Mouse (Mus musculus): ENCODE data around the gene Slc4a3.

Gene Slc4a3

GRCm38 (mm10) chr1:75524679-75525078, 21.4 kb upstream of the Slc4a3 start:
- DNase-seq = no peak

- DNase-seq = no peak
Observed at GRCm38 (mm10) chr1:75530546-75530945, 15.5 kb upstream of the Slc4a3 start.

DNA sequence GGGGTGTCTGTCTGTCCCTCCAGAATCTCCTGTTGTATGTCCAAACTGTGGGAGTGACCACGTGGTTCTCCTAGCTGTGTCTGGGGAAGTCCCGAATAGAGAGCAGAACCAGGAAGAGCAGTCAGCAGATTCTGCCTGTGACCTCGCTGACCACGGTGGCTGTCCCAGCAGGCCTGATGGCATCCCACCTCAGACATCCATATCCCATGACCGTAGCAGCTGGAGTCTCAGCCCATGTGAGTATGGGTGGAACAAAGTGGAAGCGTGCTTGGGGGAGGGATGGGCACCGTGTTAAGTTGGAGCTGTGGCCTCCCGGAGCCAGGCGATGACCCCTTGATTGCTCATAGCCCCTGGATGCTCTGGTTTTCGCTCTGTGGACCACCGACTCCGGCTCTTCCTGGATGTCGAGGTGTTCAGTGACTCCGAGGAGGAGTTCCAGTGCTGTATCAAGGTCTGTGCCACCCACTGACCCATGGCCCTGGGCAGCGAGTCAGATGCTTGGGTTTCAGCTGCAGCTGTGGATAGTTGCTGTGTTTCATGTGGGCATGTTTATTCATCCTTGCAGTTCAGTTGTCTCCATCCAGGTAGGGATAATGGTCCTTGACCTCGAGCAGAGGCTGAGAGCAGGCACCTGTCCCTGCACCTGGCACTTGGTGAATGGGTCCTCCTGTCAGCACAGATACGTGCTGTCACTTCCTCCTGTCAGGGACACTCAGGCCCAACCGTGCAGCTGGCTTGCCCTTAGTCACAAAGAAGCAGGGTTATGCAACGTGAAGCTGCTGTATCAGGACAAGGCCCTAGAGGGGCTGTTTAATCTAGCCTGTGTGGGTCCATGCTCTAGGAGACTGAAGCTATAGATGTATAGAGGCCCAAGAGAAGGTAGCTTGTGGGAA, 13.5 kb upstream of the Slc4a3 start:
- DNase-seq = no peak

GRCm38 (mm10) chr1:75533325-75534252, 12.5 kb upstream of the Slc4a3 start:
- no peak for DNase-seq

- DNase-seq = no peak
Observed at GRCm38 (mm10) chr1:75537587-75537986, 8.5 kb upstream of the Slc4a3 start.

DNA sequence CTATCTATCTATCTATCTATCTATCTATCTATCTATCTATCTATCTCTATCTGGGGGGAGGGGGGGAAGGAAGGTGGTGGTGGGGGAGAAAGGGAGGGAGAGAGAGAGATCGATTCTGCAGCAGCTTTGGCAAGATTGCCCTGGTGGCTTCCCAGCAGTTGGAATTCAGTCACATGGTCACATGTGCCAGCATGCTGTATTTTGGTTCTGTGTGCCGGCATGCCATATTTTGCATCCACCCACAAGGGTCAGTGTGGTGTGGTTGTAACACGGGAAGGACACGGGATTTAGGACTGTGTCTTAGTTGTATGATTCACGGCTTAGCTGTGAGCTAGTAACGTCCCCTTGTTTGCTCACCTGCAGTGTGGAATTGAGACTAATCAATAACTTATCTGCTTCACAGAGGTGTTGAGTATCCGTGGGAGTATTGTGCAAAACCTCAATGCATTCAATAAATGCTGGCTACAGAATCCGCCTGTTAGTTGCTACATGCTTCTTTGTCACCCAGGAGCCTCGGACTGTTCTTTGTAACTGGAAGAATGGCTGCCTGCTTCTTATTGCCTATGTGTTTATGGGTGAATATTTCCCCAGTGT, 7.4 kb upstream of the Slc4a3 start:
- DNase-seq = no peak

DNA sequence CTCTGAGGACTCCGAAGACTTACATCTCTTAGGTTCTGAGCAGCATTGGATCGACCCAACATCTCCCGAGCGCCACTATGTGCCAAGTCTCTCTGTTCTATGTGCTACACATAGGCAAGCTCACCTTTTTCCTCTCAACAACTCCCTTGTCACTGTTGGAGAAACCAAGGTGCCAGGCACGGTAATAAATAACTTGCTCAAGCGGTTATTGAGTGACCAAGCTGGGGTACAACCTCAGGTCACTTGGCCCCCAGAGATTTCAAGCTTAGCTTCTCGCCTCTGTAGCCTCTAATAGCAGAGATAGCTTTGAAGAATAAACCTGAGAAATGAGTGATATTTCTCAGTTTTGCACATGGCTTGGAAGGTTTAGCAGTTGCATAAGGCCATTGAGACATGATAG, 4.6 kb upstream of the Slc4a3 start:
- DNase-seq = no peak

GRCm38 (mm10) chr1:75544351-75544750, 1.7 kb upstream of the Slc4a3 start:
- DNase-seq = no peak

GRCm38 (mm10) chr1:75547351-75547750, 1.3 kb downstream of the Slc4a3 start:
- DNase-seq = no peak

DNA sequence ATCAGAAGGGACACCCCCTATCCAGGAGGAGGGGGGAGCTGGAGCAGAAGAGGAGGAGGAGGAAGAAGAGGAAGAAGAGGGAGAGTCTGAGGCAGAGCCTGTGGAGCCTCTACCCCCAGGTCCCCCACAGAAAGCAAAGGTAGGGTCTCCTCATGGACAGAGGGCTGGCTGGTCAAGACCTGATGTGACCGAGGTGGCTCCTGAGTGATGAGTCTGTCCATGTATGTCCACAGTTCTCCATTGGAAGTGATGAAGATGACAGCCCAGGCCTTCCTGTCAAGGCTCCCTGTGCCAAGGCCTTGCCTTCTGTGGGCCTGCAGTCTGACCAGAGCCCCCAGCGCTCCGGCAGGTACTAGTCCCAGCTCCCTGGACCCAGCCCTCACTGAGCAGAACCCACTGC, 2.0 kb downstream of the Slc4a3 start:
- no peak for DNase-seq

DNA sequence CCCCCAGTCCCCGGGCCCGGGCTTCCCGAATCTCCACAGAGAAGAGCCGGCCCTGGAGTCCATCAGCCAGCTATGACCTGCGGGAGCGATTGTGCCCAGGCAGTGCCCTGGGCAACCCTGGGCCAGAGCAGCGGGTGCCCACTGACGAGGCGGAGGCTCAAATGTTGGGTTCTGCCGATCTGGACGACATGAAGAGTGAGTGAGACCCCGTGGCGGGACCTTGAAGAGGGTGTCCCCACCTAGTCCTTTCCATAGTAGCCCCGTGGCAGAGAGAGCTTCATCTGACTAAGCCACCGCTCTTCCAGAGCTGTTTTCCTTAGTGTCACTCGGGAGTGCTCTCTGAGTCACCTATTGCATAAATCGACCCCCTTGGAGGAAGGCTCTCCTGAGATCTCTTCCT, 2.8 kb downstream of the Slc4a3 start:
- DNase-seq = no peak

DNA sequence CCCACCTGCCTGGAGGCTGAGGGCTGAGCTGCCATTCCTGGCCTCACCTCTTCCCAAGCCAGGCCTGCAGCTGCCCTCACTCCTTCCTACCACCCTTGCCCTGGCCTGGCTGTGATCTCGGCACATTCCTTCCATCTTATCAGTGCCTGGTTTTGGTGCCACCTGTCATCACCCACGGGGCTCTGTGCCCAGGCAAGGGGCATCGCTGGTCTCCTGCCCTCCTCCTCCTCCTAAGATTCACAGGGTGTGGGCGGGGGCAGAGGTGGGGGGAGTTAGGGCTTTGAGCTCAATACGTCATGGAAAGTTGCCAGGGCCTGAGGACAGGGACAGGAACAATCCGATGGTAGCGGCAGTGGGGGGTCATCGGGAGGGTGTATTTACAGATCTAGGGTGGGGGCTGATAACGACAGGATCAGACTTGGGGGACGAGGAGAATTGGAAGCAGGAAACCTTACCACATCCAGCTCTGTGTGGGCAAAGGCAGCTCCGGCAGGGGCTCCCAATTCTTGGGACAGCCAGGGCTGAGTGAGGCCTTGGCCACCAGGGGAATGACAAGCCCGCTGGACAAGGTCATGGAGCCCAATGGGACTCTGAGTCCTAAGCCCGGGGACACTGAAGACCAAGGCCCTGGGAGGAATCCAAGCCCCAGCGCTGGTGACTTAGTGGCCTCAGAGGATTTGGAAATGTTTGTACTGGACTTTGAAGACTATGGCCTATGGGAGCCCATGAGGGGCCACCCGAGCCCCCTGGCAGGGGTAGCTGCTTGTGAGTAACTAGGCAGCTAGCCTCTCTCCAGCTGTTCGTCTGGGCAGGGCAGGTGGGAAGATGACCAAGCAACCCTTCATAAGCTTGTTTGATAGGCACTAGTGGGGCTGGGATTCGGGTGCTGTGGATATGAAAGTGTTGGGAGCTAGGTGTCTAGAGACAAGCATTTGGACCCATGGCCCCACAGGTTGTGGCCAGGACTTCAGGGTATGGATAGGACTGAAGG, 3.5 kb downstream of the Slc4a3 start:
- DNase-seq = no peak

GRCm38 (mm10) chr1:75550586-75550985, 4.5 kb downstream of the Slc4a3 start:
- DNase-seq = no peak

GRCm38 (mm10) chr1:75555680-75556079, 9.6 kb downstream of the Slc4a3 start:
- no peak for DNase-seq

DNA sequence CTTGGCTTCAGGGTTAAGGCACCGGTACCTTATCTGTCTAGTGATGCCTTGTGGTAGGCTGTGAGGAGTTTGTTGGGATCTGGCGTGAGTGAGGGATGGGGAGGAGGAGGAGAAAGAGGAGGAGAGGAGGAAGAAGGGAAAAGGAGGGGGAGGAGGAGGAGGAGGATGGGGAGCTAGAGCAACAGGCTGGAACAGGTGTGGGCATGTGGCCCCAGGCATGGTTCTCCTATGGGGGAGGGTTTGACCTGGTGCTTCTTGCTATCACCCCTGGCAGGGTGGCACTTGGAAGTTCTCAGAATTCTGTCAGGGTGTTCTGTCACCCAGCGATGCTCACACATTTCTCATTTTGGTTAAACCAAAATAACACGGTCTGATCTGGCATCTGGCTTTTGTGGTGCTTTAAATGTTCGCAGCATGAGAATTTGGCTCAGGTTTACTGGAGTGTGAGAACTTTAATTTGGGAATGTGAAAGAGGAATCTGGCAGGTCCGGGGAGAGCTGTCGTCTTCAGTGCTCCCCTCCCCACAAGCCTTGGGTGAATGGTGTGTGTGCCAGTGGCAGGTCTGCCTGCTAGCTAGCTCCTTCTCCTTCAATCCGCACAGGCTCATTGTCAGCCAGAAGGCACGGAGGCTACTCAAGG, 10.2 kb downstream of the Slc4a3 start:
- no peak for DNase-seq

DNA sequence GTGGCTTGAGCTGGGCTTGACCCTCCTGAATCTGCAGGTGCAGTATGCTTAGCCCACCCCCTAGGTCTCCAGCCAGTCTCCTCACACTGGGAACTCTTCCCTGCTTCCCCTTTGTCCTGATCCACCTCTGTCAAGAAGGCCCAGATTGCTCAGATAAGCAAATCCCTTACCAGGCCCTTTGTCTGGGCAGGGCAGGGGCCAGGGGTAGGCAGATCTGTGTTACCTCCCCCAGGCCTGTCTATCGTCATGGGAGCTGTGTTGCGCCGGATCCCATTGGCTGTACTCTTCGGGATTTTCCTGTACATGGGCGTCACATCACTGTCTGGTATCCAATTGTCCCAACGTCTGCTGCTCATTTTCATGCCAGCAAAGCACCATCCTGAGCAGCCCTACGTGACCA, 11.0 kb downstream of the Slc4a3 start:
- DNase-seq = no peak

DNA sequence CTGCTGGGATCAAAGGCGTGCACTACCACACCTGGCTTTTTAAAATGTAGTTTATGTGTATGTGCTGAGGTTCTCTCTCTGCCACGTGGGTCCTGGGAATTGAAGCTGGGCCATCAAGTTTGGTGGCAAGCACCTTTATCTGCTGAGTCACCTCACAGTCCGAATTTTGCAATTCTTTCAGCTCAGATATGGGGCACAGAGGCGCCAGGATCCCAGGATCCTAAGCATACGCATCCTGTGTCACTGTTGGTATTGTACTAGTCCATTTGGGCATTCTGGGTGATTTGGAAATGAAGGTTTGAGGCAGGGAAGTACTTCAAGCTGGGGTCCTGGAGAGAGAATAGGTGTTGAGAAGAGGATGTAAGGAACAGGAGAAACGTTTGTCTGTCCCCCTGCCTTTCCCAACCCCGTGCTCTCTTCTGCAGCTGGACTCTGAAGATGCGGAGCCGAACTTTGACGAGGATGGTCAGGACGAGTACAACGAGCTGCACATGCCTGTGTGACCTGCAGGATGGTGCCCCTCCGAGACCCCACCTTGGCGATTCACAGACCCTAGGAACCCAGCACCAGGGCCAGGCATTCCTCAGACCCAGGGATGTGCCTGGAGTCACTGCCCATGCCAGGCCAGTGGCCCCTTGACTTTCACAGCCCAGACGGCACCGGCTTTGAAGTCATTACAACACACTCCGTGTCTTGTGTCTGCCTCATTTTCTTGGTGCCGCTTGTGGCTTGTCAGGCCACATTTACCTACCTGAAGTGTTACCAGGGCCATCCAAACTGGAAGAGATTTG, 12.5 kb downstream of the Slc4a3 start:
- no peak for DNase-seq

- DNase-seq = peak; percentile 88
Observed at GRCm38 (mm10) chr1:75559212-75559925, 13.3 kb downstream of the Slc4a3 start.

DNA sequence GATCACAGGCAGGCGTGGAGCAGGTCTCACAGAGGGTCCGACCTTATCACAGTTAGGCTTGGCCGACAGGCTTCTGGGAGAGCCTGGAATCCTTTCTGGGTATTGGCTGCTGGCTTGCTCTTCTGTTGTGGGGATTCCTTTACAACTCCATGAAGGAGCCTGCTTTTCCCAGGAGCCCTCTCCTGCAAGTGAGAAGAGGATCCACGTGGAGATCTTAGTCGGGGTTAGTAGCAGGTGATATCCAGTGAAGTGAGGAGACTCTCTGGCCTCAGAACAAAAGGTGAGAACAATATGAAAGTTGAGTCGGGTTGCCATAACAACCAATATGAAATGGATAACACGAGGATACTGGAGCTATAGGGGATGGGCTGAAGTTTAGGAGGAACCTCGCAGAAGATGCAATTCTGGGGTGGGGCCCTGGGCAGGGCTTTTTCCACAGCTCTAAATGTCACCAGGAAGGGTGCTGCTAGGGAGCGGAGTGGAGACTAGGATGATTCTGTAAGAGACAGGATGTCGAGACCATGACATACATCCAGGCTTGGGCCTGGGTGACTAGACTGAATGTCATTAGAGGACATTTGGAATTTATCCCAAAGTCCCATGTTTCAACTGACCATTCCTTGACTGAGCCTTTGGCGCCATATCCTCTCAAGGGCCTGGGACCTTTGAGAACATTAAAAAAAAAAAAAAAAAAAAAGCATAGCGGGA, 14.3 kb downstream of the Slc4a3 start:
- no peak for DNase-seq
